Mouse (Mus musculus) lung, adult 2 months (tissue): ENCODE data around the gene Agap3.

Experiments
- CTCF ChIP-seq: fragments of 200-500 bp; IDR thresholded peaks from 2 replicates; pipeline ENCODE4 v1.5.1; 2011; ENCODE audit warnings: mild to moderate bottlenecking, low read length, control low read depth; ENCODE audit not compliant: insufficient read depth
- POLR2A ChIP-seq: fragments of 200-500 bp; IDR thresholded peaks from 2 replicates; pipeline ENCODE4 v1.6.1; 2011; ENCODE audit warnings: low read depth, mild to moderate bottlenecking, control low read depth, low read length, borderline replicate concordance; ENCODE audit errors: extremely low read depth

GRCm38 (mm10) chr5:24508406-24508805 is 56.4 kb downstream of the Agap3 start:
- TF ChIP-seq POLR2A, result no peak
- TF ChIP-seq CTCF, result no peak
